Mouse (Mus musculus) spleen, adult 2 months (tissue): ENCODE measurements around the gene Snapc3.

ENCODE experiments used
- CTCF ChIP-seq: fragments of 200-500 bp; IDR thresholded peaks from 2 replicates; pipeline ENCODE4 v1.5.1; 2011; ENCODE audit warnings: mild to moderate bottlenecking, inconsistent platforms; ENCODE audit not compliant: insufficient read depth, insufficient read length, insufficient replicate concordance; ENCODE audit errors: extremely low read depth
- POLR2A ChIP-seq: fragments of 200-500 bp; IDR thresholded peaks from 2 replicates; pipeline ENCODE4 v1.6.1; 2011; ENCODE audit warnings: low read depth, low read length, inconsistent platforms

DNA sequence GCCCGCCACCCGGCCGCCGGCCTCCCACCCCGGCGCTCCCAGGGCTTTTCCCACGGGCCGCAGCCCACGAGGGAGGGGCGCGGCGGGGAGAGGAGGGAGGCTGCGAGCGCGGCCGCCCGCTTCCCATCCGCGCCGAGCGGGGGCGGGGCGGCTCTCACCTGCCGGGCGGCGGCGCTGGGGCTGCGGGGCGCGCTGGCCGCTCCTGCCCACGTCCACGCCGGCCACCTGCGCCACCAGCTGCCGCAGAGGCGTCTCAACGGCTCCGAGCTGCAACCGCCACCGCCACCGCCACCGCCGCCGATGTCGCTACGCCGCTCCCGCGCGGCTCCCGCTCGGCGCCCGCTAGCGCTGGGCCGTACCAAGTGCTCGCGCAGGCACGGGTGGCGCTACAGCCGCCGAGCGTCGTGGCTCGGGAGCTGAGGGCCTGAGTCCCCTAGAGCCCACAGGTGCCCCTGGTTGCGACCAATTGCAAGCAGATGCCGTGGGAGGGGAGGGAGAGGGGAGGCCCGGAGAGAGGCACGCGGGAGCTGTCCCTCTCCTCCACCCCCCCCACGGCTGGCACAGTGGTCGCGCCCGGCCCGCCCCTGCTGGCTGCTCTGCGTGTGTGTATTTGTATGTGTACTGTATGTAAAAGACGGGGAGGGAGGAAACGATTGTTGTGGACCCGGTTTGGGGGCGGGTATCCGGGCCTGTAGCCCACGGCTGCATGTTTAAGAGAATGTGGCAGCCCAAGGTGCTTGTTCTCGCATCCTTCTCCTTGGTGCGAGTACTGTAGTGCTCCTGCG lies 68.8 kb downstream of the Snapc3 start, which contains the start of gene Psip1:
- TF ChIP-seq CTCF = peak; percentile 19; the same call in 1 of the 2 replicates
- peak; percentile 58 for TF ChIP-seq POLR2A
